Mouse (Mus musculus) olfactory bulb, adult 2 months (tissue): ENCODE data around the gene Nrxn2.

Source experiments
- CTCF ChIP-seq: fragments of 200-500 bp; IDR thresholded peaks from 2 replicates; pipeline ENCODE4 v1.5.1; 2012; ENCODE audit warnings: low read depth, mild to moderate bottlenecking, low read length, moderate library complexity; ENCODE audit not compliant: insufficient read depth
- POLR2A ChIP-seq: fragments of 200-500 bp; IDR thresholded peaks from 2 replicates; pipeline ENCODE4 v1.6.1; 2012; ENCODE audit warnings: mild to moderate bottlenecking, low read depth, low read length, moderate library complexity; ENCODE audit not compliant: insufficient read depth

DNA sequence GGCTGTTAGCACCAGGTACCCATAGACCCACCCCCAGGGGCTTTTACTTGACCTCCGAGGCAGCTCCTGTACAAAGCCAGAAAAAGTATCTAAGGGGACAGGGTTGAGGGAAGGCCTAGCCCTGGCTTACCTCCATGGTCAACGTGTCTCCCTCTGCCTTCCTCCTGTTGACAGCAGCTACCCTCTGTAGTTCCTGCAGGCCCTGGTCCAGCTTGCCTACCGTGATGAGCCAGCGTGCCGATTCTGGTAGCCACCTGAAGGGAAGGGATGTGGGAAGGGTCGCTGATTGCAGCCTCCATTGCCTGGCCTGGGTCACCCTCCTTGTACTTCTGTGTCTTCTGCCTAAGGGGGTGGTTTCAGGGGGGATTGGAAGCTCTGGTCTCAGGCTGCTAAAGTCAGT, 120.0 kb downstream of the Nrxn2 start:
- TF ChIP-seq CTCF: no peak
- TF ChIP-seq POLR2A: no peak
